8 mouse cellular contexts compared by ENCODE assay signal in the genomic region with DNA sequence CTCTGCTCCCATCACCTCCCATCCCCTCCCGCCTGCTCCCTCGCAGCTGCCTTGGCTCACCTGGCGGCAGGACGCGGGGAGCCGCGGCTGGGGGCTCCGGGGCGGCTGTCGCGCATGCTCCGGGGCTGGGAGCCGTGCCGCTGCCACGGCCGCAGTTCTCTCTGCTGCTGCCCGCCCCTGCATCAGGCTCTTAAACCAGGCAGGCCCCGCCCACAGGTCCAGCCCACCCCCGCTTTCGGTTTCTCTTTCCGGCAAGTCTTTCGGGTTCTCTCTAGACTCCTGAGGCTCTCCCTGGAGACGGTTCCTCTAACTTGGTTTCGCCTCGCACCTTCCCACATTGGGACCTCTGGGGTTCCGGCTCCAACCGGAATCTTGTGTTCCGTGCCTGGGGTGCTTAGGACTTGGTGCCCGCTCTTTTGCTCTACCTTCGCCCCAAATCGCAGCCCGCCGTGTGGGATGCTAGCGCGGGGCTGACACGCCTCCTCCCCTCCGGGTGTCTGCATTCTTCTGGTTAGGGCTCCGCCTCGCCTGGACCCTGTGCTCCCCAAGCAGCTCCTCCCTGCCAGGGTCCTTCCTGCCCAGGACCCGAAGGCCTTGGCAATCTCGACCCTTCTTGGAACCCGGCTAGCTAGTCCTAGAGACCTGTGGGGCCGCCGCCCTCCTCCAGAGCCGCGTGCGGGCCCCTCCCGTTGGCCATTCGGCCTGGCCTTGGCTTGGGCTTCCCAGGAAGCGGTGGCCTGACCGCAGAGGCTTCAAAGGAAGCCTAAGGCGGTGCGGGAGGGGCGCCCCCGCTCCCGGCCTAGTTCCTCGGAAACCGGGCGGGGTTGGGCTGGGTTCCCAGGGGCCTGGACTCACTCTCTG. TPM values are rescaled to one million over a fixed set of nuclear protein-coding genes. Genes with fewer than 3 reads are reported as not detected.
DNase-seq lines count a peak whose midpoint lies in the region; ATAC-seq and TF ChIP-seq lines count a peak whose summit lies in the region.

TSS of gene Socs1 (minus strand) at position 166 of the 861 bp plus-strand sequence.

- no peaks in the 10 kb centered on the region for H3K27me3 ChIP-seq in C2C12 (ENCODE audit: control insufficient read depth, insufficient read depth, insufficient read length)
- peaks cover 34% of the 10 kb centered on the region for H3K27me3 ChIP-seq in heart, embryonic 10.5 days (ENCODE audit: insufficient read depth, poor library complexity, severe bottlenecking)
- H3K27me3 ChIP-seq in kidney, embryonic 15.5 days = no peaks in the 10 kb centered on the region
- peaks cover 31% of the 10 kb centered on the region for H3K27me3 ChIP-seq in liver, embryonic 11.5 days (replicated peaks; ENCODE audit: control insufficient read depth, insufficient read depth, low read length)
- H3K27me3 ChIP-seq in stomach, embryonic 14.5 days (ENCODE audit: control insufficient read depth, insufficient read depth, low read length) = no peaks in the 10 kb centered on the region

- peak; percentile 77 for ATAC-seq in erythroblast, adult 5-6 weeks (replicated peaks; ENCODE audit: low FRiP score, poor library complexity, severe bottlenecking)
- ATAC-seq in kidney, embryonic 15.5 days (replicated peaks; ENCODE audit: low FRiP score) = peak; percentile 87
- peak; percentile 80 for ATAC-seq in liver, embryonic 11.5 days (replicated peaks; ENCODE audit: low FRiP score)
- ATAC-seq in stomach, embryonic 14.5 days (ENCODE audit: insufficient number of reproducible peaks, insufficient read depth, low FRiP score, low read depth) = peak; percentile 83

- H3K27ac ChIP-seq in heart, embryonic 10.5 days = peak within 1 kb of the TSS; percentile 95
- H3K27ac ChIP-seq in kidney, embryonic 15.5 days = peak within 1 kb of the TSS; percentile 99
- H3K27ac ChIP-seq in liver, embryonic 11.5 days (ENCODE audit: low read depth, low read length) = peak within 1 kb of the TSS; percentile 92
- H3K27ac ChIP-seq in stomach, embryonic 14.5 days (ENCODE audit: low read length) = peak within 1 kb of the TSS; percentile 99

- H3K4me1 ChIP-seq in heart, embryonic 10.5 days = peaks cover 72% of the 10 kb centered on the region
- H3K4me1 ChIP-seq in kidney, embryonic 15.5 days = peaks cover 60% of the 10 kb centered on the region
- peaks cover 22% of the 10 kb centered on the region for H3K4me1 ChIP-seq in liver, embryonic 11.5 days (replicated peaks; ENCODE audit: control insufficient read depth, insufficient read depth, low read length)
- peaks cover 37% of the 10 kb centered on the region for H3K4me1 ChIP-seq in stomach, embryonic 14.5 days (ENCODE audit: control insufficient read depth, insufficient read depth, low read length)

- WGBS in heart, embryonic 10.5 days = under 1% methylated on average over 59 of the region's 59 CpGs
- under 1% methylated on average over 58 of the region's 59 CpGs for WGBS in kidney, embryonic 15.5 days
- 0% methylated on average over 59 of the region's 59 CpGs for WGBS in liver, embryonic 11.5 days
- under 1% methylated on average over 58 of the region's 59 CpGs for WGBS in stomach, embryonic 14.5 days

- H3K4me3 ChIP-seq in C2C12 (ENCODE audit: insufficient read depth, poor library complexity, severe bottlenecking) = peak within 1 kb of the TSS; percentile 64
- peak within 1 kb of the TSS; percentile 82 for H3K4me3 ChIP-seq in heart, embryonic 10.5 days
- peak within 1 kb of the TSS; percentile 79 for H3K4me3 ChIP-seq in kidney, embryonic 15.5 days (replicated peaks)
- peak within 1 kb of the TSS; percentile 65 for H3K4me3 ChIP-seq in liver, embryonic 11.5 days (ENCODE audit: low read depth, low read length)
- peak within 1 kb of the TSS; percentile 52 for H3K4me3 ChIP-seq in stomach, embryonic 14.5 days (ENCODE audit: low read depth, low read length)

- no peak for TF ChIP-seq CTCF in C2C12 (IDR thresholded peaks at IDR 0.05; ENCODE audit: control insufficient read depth, insufficient read depth, insufficient read length)

- peak within 1 kb of the TSS; percentile 97 for H3K4me2 ChIP-seq in kidney, embryonic 15.5 days
- peak within 1 kb of the TSS; percentile 100 for H3K4me2 ChIP-seq in liver, embryonic 11.5 days
- peak within 1 kb of the TSS; percentile 95 for H3K4me2 ChIP-seq in stomach, embryonic 14.5 days (replicated peaks; ENCODE audit: low read depth, low read length)

- H3K79me3 ChIP-seq in C2C12 (ENCODE audit: low read depth) = peaks cover 13% of the 10 kb centered on the region

- peak within 1 kb of the TSS; percentile 75 for H3K9ac ChIP-seq in kidney, embryonic 15.5 days
- peak within 1 kb of the TSS; percentile 72 for H3K9ac ChIP-seq in liver, embryonic 11.5 days (ENCODE audit: low read depth, low read length)
- peak within 1 kb of the TSS; percentile 77 for H3K9ac ChIP-seq in stomach, embryonic 14.5 days (replicated peaks; ENCODE audit: low read depth, low read length)

- peak; percentile 93 for DNase-seq in brain, adult 2 months (ENCODE audit: low read depth, low spot score)
- DNase-seq in heart, embryonic 10.5 days (ENCODE audit: low spot score) = peak; percentile 96
- DNase-seq in liver, embryonic 11.5 days (ENCODE audit: low spot score) = peak; percentile 90
- peak; percentile 97 for DNase-seq in naive thymus-derived CD4-positive, alpha-beta T cell, adult 2 months (ENCODE audit: low read depth)

- no peaks in the 10 kb centered on the region for H3K9me3 ChIP-seq in heart, embryonic 10.5 days
- no peaks in the 10 kb centered on the region for H3K9me3 ChIP-seq in kidney, embryonic 15.5 days (replicated peaks)
- no peaks in the 10 kb centered on the region for H3K9me3 ChIP-seq in liver, embryonic 11.5 days (ENCODE audit: control insufficient read depth, low read length)
- H3K9me3 ChIP-seq in stomach, embryonic 14.5 days (ENCODE audit: control insufficient read depth, low read depth, low read length) = no peaks in the 10 kb centered on the region

- H3ac ChIP-seq in C2C12 (ENCODE audit: control insufficient read depth, insufficient read length, low read depth) = peak within 1 kb of the TSS; percentile 90

- H3K36me3 ChIP-seq in C2C12 (ENCODE audit: control insufficient read depth, insufficient read depth) = no peaks in the 10 kb centered on the region
- H3K36me3 ChIP-seq in heart, embryonic 10.5 days = no peaks in the 10 kb centered on the region
- no peaks in the 10 kb centered on the region for H3K36me3 ChIP-seq in kidney, embryonic 15.5 days
- no peaks in the 10 kb centered on the region for H3K36me3 ChIP-seq in liver, embryonic 11.5 days (ENCODE audit: control insufficient read depth, insufficient read depth, low read length)
- 0 out of 2 replicates have a peak, but pooled peaks cover 3% of the 10 kb centered on the region for H3K36me3 ChIP-seq in stomach, embryonic 14.5 days (ENCODE audit: control insufficient read depth, insufficient read depth, low read length)

- peaks cover 25% of the 10 kb centered on the region for H3K79me2 ChIP-seq in C2C12 (ENCODE audit: control insufficient read depth, insufficient read depth)

TF ChIP-seq in C2C12, 6 proteins besides CTCF, POLR2A, EP300 and RAD21:
- TF ChIP-seq FOSL1 (IDR thresholded peaks at IDR 0.05; ENCODE audit: insufficient read depth, low read length, poor library complexity, severe bottlenecking) = no peak
- TF ChIP-seq MAX (IDR thresholded peaks at IDR 0.05) = peak; percentile 45

RNA-seq across cellular contexts. Expression of gene Socs1, which starts in this region (rescaled TPM):
- polyA plus RNA-seq in C2C12 (2012; fragmentation: generic; extraction: Trizol) = 4.6 TPM
- 0.84 TPM in 1 of 2 replicates, not detected in the other for total RNA-seq in erythroblast, adult 5-6 weeks (2015; ENCODE audit: low replicate concordance)
- total RNA-seq in erythroblast, adult 5-6 weeks (2017; ENCODE audit: low replicate concordance) = 0.56 and 1.2 TPM in 2 replicates
- polyA plus RNA-seq in heart, embryonic 10.5 days (2016; fragmentation: Nextera tagmentation; extraction: Ambion mirVana) = 3.7 and 4.1 TPM in 2 replicates
- polyA plus RNA-seq in kidney, embryonic 15.5 days (2015; fragmentation: Nextera tagmentation; extraction: Ambion mirVana) = 6.9 and 7.8 TPM in 2 replicates
- polyA plus RNA-seq in liver, embryonic 11.5 days (2014; fragmentation: Nextera tagmentation; extraction: Ambion mirVana) = 3.2 and 3.5 TPM in 2 replicates
- polyA plus RNA-seq in stomach, embryonic 14.5 days (2014; fragmentation: Nextera tagmentation; extraction: Ambion mirVana) = 11.3 and 11.4 TPM in 2 replicates

Comparison
In these comparisons a context has a peak if more than half of its experiments do, and no peak if none do; other contexts are left out.
1. Peak in every context shown above with its lines: DNase-seq, ATAC-seq, H3K4me3 ChIP-seq and H3K27ac ChIP-seq.